Mouse (Mus musculus) liver (tissue): Measurements from ENCODE around the gene Cep104.

Experiments
- DNase-seq: peaks from one replicate; pipeline ENCODE4 v3.0.0-alpha.2; 2020; ENCODE audit warnings: mixed read lengths

The Cep104 gene

DNA sequence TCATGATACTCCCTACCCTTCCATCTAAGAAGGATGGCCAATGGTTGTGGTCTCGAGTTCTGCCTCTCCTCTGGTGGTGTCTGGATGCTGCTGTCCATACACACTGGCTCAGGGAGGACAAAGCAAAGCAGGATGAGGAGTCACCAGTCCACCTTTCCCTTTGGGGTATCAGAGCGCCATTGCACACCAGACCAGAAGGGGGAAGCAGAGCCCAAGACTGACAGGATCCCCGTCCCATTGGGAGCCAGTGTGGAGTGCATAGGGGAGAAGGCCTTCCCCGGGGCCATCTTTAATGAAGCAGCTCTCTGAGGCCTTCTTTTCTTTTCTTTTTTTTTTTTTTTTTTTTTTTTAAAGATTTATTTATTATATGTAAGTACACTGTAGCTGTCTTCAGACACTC is 78.1 kb downstream of the Cep104 start:
- DNase-seq, result no peak

DNA sequence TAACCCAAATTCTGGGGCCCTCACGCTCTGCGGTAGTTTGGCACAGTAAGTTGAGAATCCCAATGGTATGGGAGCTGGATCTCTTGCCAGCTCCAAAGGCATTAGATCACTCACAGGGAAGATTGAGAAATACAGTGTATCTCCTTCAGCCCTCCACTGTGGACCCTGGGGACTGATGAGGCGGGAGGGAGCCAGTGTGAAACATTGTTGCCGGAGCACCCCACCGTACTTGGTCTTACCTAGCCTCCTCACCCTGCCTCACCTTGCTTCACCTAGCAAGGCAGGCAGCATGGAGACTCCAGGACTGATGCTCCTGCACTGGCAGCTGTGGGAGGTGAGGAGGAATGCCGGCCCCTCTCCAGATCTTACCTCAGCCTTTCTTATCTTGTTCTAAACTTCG is 80.5 kb downstream of the Cep104 start:
- no peak for DNase-seq

DNA sequence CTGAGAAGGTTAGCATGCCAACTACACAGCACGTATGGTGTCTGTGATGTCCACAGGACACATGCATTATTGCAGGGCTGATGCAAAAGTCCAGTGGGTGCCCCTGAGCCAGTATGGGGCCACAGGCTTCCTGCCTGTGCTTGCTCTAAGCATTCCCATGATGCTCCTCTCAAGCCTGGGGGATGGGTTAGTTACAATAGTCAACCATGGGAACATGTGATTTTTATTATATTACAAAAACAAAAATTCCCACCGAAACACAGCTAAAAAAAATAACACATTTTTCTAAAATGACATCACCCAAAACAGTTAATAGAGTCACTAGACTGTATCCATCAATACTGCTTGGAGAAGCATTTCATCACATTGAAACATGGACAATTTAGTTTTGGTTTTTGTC is 81.1 kb downstream of the Cep104 start:
- DNase-seq, result no peak

DNA sequence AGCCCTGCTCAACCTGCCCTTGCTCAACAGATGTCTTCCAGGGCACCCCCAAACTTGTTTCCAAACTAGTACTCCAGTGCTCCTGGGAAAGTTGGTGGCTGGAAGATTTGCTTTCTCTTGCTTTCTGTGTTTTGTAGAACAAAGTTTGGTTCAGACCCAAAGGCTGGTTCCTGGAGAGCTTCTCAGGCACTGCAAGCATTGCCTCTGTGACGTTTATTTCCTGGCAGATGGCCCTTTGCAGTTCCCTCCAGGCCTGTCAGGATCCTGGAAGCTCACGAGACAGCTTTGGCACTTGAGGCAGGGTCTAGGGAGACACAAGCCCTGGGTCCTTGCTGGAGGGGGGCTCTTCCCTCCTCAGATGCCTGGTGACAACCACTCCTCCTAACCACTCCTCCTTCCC is 81.7 kb downstream of the Cep104 start:
- DNase-seq, result no peak

DNA sequence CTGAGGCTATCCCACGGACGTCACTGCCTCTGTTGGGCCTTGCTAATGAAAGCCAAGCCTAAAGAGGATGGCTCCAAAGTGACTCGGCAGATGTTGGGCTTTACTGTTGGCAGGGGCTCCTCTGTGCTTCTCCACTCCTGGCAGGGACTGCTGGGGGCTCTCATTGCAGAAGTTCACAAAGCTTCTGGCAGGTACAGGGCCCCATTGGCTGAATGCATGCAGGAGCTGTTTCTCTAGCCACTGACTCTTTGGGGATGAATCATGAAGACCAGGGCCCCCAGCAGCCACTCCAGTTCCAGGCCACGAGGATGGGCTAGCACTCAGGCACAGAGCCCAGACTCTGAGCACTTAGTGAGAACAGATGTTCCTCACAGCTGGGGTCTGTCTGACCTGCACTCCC is 82.7 kb downstream of the Cep104 start:
- no peak for DNase-seq
